8 mouse cellular contexts compared by ENCODE assay signal in the genomic region with DNA sequence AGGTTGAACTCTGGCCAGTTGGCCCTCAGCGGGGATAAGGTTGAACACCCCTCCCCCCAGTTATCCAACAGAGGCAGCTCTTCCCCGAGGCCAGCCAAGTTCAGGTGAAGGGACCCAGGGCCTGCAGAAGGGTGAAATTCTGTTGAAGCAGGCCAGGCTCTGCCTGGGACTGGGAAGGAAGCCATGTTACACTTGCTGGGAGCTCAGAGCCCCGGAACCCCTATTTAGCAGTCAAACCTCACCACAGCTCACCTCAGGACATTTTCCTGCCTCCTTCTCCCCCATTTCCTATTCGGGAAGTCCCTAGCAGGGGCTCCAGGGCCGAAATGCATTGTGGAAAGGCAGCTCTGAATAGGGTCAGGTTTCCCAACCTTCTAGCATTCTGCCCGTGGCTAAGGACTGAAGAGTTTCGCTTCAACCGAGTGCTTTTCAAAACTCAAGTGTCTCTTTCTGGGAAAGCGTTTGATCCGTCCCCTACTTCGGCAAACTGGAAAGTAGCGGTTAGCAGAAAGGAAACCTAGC. TPM values are rescaled to one million over a fixed set of nuclear protein-coding genes. Genes with fewer than 3 reads are reported as not detected.
DNase-seq lines count a peak whose midpoint lies in the region; ATAC-seq lines count a peak whose summit lies in the region.

No protein-coding gene starts in this region.

- H3K27me3 ChIP-seq in heart, embryonic 10.5 days (ENCODE audit: insufficient read depth, poor library complexity, severe bottlenecking): peaks cover 78% of the 10 kb centered on the region
- H3K27me3 ChIP-seq in embryonic facial prominence, embryonic 15.5 days: peaks cover 75% of the 10 kb centered on the region
- peaks cover 100% of the 10 kb centered on the region for H3K27me3 ChIP-seq in limb, embryonic 10.5 days (ENCODE audit: low read depth, poor library complexity, severe bottlenecking)
- peaks cover 44% of the 10 kb centered on the region for H3K27me3 ChIP-seq in midbrain, embryonic 13.5 days

- H3K4me3 ChIP-seq in heart, embryonic 10.5 days: peak overlapping the region; percentile 53
- no peak overlapping the region for H3K4me3 ChIP-seq in embryonic facial prominence, embryonic 15.5 days (replicated peaks)
- peak overlapping the region; percentile 49 for H3K4me3 ChIP-seq in limb, embryonic 10.5 days
- H3K4me3 ChIP-seq in midbrain, embryonic 13.5 days (replicated peaks): peak overlapping the region; percentile 85

- no peak overlapping the region for H3K9ac ChIP-seq in embryonic facial prominence, embryonic 15.5 days
- peak overlapping the region; percentile 98 for H3K9ac ChIP-seq in midbrain, embryonic 13.5 days (replicated peaks)

- no peak for DNase-seq in heart, embryonic 10.5 days (ENCODE audit: low spot score)
- no peak for DNase-seq in heart, postnatal 25 days (ENCODE audit: low spot score)
- DNase-seq in limb, embryonic 10.5 days (ENCODE audit: low spot score): peak; percentile 59
- DNase-seq in left cerebral cortex, postnatal 36 days (ENCODE audit: low spot score in 2 of 2): no peak
- DNase-seq in urinary bladder, postnatal 4 days (ENCODE audit: low spot score in 2 of 2): no peak
- DNase-seq in testis, postnatal 14 days (ENCODE audit: low spot score): no peak

- peak overlapping the region; percentile 80; the same call in 1 of the 2 replicates for H3K27ac ChIP-seq in heart, embryonic 10.5 days
- no peak overlapping the region for H3K27ac ChIP-seq in embryonic facial prominence, embryonic 15.5 days (replicated peaks)
- peak overlapping the region; percentile 83 for H3K27ac ChIP-seq in limb, embryonic 10.5 days
- H3K27ac ChIP-seq in midbrain, embryonic 13.5 days: peak overlapping the region; percentile 98

- peak overlapping the region; percentile 53 for H3K4me2 ChIP-seq in embryonic facial prominence, embryonic 15.5 days (replicated peaks)
- H3K4me2 ChIP-seq in midbrain, embryonic 13.5 days (replicated peaks): peak overlapping the region; percentile 77

- ATAC-seq in embryonic facial prominence, embryonic 15.5 days (ENCODE audit: insufficient number of reproducible peaks, low FRiP score, low TSS enrichment, low read depth): no peak
- no peak for ATAC-seq in midbrain, embryonic 13.5 days

- no peaks in the 10 kb centered on the region for H3K9me3 ChIP-seq in heart, embryonic 10.5 days
- H3K9me3 ChIP-seq in embryonic facial prominence, embryonic 15.5 days (replicated peaks): no peaks in the 10 kb centered on the region
- H3K9me3 ChIP-seq in limb, embryonic 10.5 days (replicated peaks): no peaks in the 10 kb centered on the region
- H3K9me3 ChIP-seq in midbrain, embryonic 13.5 days: no peaks in the 10 kb centered on the region

- peaks cover 43% of the 10 kb centered on the region for H3K4me1 ChIP-seq in heart, embryonic 10.5 days
- peaks cover 39% of the 10 kb centered on the region for H3K4me1 ChIP-seq in embryonic facial prominence, embryonic 15.5 days
- H3K4me1 ChIP-seq in limb, embryonic 10.5 days: peaks cover 55% of the 10 kb centered on the region
- peaks cover 62% of the 10 kb centered on the region for H3K4me1 ChIP-seq in midbrain, embryonic 13.5 days (replicated peaks)

- H3K36me3 ChIP-seq in heart, embryonic 10.5 days: no peaks in the 10 kb centered on the region
- no peaks in the 10 kb centered on the region for H3K36me3 ChIP-seq in embryonic facial prominence, embryonic 15.5 days
- H3K36me3 ChIP-seq in limb, embryonic 10.5 days: no peaks in the 10 kb centered on the region
- H3K36me3 ChIP-seq in midbrain, embryonic 13.5 days: no peaks in the 10 kb centered on the region

- intact Hi-C loops in heart, postnatal 25 days (cut with DNase I): no loop called here
- intact Hi-C loops in left cerebral cortex, postnatal 36 days (cut with DNase I): loop anchor here (10.0 kb wide), 1 partner anchor 868 kb away; a partner anchor contains a TSS

- WGBS in heart, embryonic 10.5 days: 6% methylated on average over 12 of the region's 12 CpGs
- 33% methylated on average over 12 of the region's 12 CpGs for WGBS in embryonic facial prominence, embryonic 15.5 days
- 6% methylated on average over 12 of the region's 12 CpGs for WGBS in limb, embryonic 10.5 days
- WGBS in midbrain, embryonic 13.5 days: 4% methylated on average over 12 of the region's 12 CpGs

RNA-seq across cellular contexts. Expression of a gene that starts 4.9 kb away (rescaled TPM):
- 13.5 and 13.6 TPM in 2 replicates for polyA plus RNA-seq in heart, embryonic 10.5 days (2016; fragmentation: Nextera tagmentation; extraction: Ambion mirVana)
- 10 to 100 TPM; 30.5 to 37.2 TPM for total RNA-seq in heart, postnatal 25 days (2021)
- polyA plus RNA-seq in embryonic facial prominence, embryonic 15.5 days (2015; fragmentation: Nextera tagmentation; extraction: Ambion mirVana): 18.9 and 22.9 TPM in 2 replicates
- 34.2 and 34.4 TPM in 2 replicates for polyA plus RNA-seq in limb, embryonic 10.5 days (2016; fragmentation: Nextera tagmentation; extraction: Ambion mirVana)
- 27.5 and 37.4 TPM in 2 replicates for polyA plus RNA-seq in midbrain, embryonic 13.5 days (2015; fragmentation: Nextera tagmentation; extraction: Ambion mirVana)
- total RNA-seq in left cerebral cortex, postnatal 36 days (2021): under 1 TPM; 0.20 to 0.27 TPM
